Mouse (Mus musculus) megakaryocyte, embryonic 14.5 days (primary cell): ENCODE measurements around the gene Dnaja4. TPM values are rescaled to one million over a fixed set of nuclear protein-coding genes. Genes with fewer than 3 reads are reported as not detected.
A peak's percentile ranks its signal among the peaks of the same experiment; 100 is the strongest.

Experiments
- H3K27me3 ChIP-seq: replicated peaks from 2 replicates; pipeline ENCODE3; 2012; ENCODE audit warnings: inconsistent platforms
- H3K36me3 ChIP-seq: replicated peaks from 2 replicates; pipeline ENCODE3; 2012; ENCODE audit warnings: low read length, inconsistent platforms, mixed read lengths
- H3K4me1 ChIP-seq: 2 replicates; pipeline ENCODE4 v1.6.1; 2012; ENCODE audit warnings: inconsistent platforms
- H3K4me3 ChIP-seq: replicated peaks from 2 replicates; pipeline ENCODE3; 2012; ENCODE audit warnings: moderate library complexity, mild to moderate bottlenecking, inconsistent platforms
- H3K9me3 ChIP-seq: 2 replicates; pipeline ENCODE4 v1.6.1; 2012; ENCODE audit warnings: inconsistent platforms
- FLI1 ChIP-seq: IDR thresholded peaks from 2 replicates; pipeline ENCODE4 v1.6.1; 2012; ENCODE audit warnings: low read length, inconsistent platforms, mixed read lengths
- GATA1 ChIP-seq: IDR thresholded peaks from 3 replicates; pipeline ENCODE4 v1.6.1; 2012; ENCODE audit warnings: mixed read lengths, low read length, inconsistent platforms, borderline replicate concordance
- polyA plus RNA-seq: library from polyadenylated mRNA; stranded (reverse); fragments of >175 nt; gene quantifications from 2 replicates; pipeline ENCODE4 v1.2.3, GENCODE M21; 2012; ENCODE audit warnings: low replicate concordance; ENCODE audit not compliant: insufficient read depth

Dnaja4 gene
- polyA plus RNA-seq, 1 experiment, result 0.46 TPM

DNA sequence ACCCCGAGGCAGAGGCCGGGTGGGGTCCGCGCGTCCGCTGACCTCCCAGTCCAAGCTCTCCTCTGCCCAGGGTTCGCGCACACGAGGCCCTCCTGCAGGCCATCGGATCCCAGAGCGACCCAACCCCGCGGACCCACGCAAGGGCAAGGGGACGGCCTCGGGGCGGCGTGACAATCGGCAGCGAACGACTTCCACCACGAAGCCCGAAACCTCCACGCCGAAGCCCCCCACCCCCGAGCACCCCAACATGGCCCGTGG lies 343 bp downstream of the Dnaja4 start:
- H3K36me3 ChIP-seq, result no peaks in the 10 kb centered on the region
- peaks cover 93% of the 10 kb centered on the region for H3K27me3 ChIP-seq
- H3K4me1 ChIP-seq, result peaks cover 27% of the 10 kb centered on the region
- TF ChIP-seq FLI1, result no peak
- TF ChIP-seq GATA1, result no peak
- peak overlapping the region; percentile 91 for H3K4me3 ChIP-seq
- H3K9me3 ChIP-seq, result peaks cover 20% of the 10 kb centered on the region

DNA sequence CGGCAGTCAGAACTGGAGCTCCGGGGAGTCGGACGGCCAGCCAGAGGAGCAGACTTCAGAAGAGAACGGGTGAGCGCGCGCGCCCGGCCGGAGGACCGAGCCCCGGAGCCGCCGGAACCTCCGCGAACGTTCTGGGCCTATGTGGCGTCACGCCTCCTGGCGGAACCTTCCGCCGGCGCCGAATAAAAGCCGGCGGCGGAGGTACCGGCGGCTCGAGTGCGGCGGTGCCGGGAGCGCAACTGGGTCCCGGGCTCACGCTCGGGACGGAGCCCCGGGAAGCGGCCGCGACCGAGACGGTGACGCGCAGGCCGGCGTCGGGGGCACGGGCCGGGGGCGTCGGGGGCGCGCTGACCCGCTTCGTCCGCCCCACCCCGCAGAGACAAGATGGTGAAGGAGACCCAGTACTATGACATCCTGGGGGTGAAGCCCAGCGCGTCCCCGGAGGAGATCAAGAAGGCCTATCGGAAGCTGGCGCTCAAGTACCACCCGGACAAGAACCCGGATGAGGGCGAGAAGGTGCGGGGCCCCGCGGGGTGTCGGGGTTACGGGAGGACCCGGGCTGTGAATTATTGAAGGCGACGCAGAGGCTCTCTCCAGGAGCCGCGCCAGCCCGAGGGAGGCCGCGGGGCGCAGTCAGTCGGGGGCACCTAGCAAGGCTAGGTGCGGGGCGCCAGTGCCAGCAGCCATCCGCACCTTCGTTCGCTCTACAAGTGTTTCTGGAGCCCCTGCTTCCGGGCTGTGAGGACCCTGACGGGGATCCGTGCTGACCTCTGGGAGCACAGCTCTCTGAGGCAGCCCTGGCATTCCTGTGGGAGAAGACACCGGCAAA lies 886 bp downstream of the Dnaja4 start:
- Histone ChIP-seq H3K4me1 (peaks cover 30% of the 10 kb centered on the region), H3K4me3 (peak overlapping the region; percentile 91)

DNA sequence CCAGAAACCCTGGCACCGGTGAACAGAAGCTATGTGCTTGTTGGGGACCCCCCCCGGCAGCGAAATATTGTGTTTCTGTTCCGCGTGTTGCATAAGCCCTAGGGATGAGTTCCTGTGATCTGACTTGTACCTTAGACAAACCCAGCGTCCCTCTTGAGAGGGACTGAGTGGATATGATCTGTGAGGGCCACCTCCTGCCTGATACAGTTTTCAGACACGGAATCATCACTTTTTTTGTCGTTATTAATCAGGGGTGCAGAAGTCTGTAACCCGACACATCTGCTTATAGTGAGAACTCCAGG lies 1.5 kb downstream of the Dnaja4 start:
- peaks cover 90% of the 10 kb centered on the region for H3K27me3 ChIP-seq
- no peak for TF ChIP-seq GATA1
- no peak for TF ChIP-seq FLI1
- H3K4me3 ChIP-seq, result peak overlapping the region; percentile 91
- H3K36me3 ChIP-seq, result no peaks in the 10 kb centered on the region
- H3K4me1 ChIP-seq, result peaks cover 30% of the 10 kb centered on the region
- peaks cover 20% of the 10 kb centered on the region for H3K9me3 ChIP-seq

More for the DNA sequence above, 886 bp downstream of the Dnaja4 start:
- Histone ChIP-seq H3K9me3 (peaks cover 20% of the 10 kb centered on the region), H3K27me3 (peaks cover 92% of the 10 kb centered on the region), H3K36me3 (no peaks in the 10 kb centered on the region)
- no peak for TF ChIP-seq GATA1
- TF ChIP-seq FLI1, result no peak

DNA sequence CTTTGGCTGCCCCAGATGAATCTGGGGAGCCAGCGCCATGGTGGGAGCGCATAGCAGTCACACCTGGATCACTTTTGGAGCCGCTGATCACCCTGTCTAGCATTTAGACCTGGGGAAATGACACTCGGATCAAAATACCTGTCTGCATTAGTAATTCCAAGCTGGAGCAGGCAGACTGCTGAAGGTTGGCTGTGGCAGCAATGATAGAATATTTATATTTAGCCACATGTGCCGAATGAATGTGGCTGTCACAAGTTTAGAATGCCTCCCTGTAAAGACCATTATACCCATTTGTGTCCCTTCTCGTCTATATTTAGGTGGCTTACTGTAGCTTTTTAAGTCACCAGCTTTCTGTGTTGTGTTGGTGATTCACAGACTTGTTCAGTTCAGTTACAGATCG lies 2.1 kb downstream of the Dnaja4 start:
- no peak overlapping the region for H3K4me3 ChIP-seq
- H3K9me3 ChIP-seq, result peaks cover 18% of the 10 kb centered on the region
- H3K27me3 ChIP-seq, result peaks cover 87% of the 10 kb centered on the region
- H3K36me3 ChIP-seq, result no peaks in the 10 kb centered on the region
- TF ChIP-seq FLI1 (no peak), GATA1 (no peak)
- H3K4me1 ChIP-seq, result peaks cover 30% of the 10 kb centered on the region

DNA sequence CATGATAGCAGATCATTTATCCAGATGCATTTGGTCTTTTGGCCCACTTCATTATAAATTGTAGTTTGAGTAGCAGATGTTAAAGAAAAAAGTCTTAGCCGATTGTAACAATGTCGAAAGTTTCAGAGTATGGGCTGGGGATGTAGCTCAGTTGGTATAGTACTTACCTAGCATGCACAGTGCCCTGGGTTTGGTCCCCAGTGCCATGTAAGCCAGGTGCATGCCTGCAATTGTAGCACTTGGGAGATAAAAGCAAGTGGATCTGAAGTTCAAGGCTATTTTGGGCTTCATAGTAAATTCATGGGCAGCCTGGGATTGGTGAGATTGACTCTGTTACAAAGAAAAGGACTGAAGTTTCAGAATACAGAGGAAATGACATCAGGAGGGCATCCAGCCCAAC lies 3.9 kb downstream of the Dnaja4 start:
- H3K27me3 ChIP-seq, result peaks cover 74% of the 10 kb centered on the region
- H3K4me1 ChIP-seq, result peaks cover 30% of the 10 kb centered on the region
- H3K9me3 ChIP-seq, result peaks cover 9% of the 10 kb centered on the region; the same call in 1 of the 2 replicates
- TF ChIP-seq GATA1 (no peak), FLI1 (no peak)
- H3K4me3 ChIP-seq, result no peak overlapping the region
- no peaks in the 10 kb centered on the region for H3K36me3 ChIP-seq

GRCm38 (mm10) chr9:54704361-54704760 lies 5.7 kb downstream of the Dnaja4 start:
- Histone ChIP-seq H3K4me3 (no peak overlapping the region), H3K9me3 (peaks cover 4% of the 10 kb centered on the region; the same call in 1 of the 2 replicates), H3K36me3 (no peaks in the 10 kb centered on the region), H3K4me1 (peaks cover 22% of the 10 kb centered on the region), H3K27me3 (peaks cover 62% of the 10 kb centered on the region)
- TF ChIP-seq FLI1 (no peak), GATA1 (no peak)

DNA sequence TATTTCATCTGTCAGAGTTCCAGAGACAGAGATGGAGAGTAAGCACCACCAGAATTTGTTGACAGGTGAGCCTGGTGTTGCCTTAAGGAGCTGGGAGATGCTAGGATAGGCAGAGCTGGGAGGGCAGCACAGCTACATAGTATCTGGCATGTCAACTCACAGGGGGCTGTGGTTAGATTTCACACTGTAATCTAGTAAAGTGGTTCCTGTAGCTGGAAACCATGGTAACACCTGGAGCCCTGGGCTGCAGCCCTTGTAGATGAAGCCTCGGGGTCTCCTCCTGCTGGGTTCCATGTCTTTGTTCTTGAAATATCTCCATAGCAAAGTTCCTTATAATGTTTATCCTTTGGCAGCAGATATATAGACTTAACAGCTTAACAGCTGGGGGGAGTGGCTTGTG lies 6.9 kb downstream of the Dnaja4 start:
- H3K4me3 ChIP-seq, result no peak overlapping the region
- no peaks in the 10 kb centered on the region for H3K36me3 ChIP-seq
- no peak for TF ChIP-seq FLI1
- TF ChIP-seq GATA1, result no peak
- peaks cover 4% of the 10 kb centered on the region; the same call in 1 of the 2 replicates for H3K9me3 ChIP-seq
- peaks cover 50% of the 10 kb centered on the region for H3K27me3 ChIP-seq
- H3K4me1 ChIP-seq, result peaks cover 10% of the 10 kb centered on the region

DNA sequence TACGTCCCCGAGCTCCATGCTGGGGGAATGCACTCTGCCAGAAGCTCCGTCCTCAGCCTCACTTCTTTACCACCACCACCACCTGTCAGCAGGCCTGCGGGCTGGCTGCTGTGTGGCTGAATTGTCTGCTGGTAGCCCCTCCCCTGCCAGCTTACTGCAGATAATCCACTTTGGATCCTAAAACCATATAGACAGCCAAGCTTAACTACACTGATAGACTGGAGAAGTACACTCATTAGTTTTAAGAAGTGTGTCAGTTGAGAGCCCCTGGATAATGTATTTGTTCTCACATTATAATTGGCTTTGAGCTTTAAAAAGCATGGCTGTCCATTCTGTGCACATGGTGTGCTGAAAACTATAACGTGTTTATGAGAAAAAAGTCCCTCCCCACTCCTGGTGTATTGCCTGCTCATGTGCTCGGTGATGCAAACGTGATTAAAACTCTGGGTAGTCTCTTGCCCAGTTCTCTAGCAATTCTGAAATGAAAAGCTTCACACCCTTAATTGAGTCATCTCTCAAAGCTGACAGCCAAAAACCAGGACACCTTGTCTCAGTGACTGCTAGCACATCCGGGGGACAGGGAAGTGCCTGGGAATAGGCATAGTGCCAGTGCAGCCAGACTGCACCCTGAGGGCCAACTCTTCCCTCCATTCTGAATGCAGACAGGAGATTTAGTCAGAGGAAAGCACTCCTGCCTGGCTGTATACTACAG lies 8.8 kb downstream of the Dnaja4 start:
- peaks cover 16% of the 10 kb centered on the region for H3K36me3 ChIP-seq
- H3K9me3 ChIP-seq, result no peaks in the 10 kb centered on the region
- no peak for TF ChIP-seq FLI1
- no peak for TF ChIP-seq GATA1
- H3K27me3 ChIP-seq, result peaks cover 31% of the 10 kb centered on the region
- peaks cover 10% of the 10 kb centered on the region for H3K4me1 ChIP-seq
- H3K4me3 ChIP-seq, result no peak overlapping the region

GRCm38 (mm10) chr9:54708085-54708484 lies 9.4 kb downstream of the Dnaja4 start:
- H3K4me3 ChIP-seq, result no peak overlapping the region
- peaks cover 21% of the 10 kb centered on the region for H3K36me3 ChIP-seq
- H3K9me3 ChIP-seq, result no peaks in the 10 kb centered on the region
- H3K27me3 ChIP-seq, result peaks cover 25% of the 10 kb centered on the region
- TF ChIP-seq GATA1, result no peak
- no peak for TF ChIP-seq FLI1
- H3K4me1 ChIP-seq, result peaks cover 10% of the 10 kb centered on the region

DNA sequence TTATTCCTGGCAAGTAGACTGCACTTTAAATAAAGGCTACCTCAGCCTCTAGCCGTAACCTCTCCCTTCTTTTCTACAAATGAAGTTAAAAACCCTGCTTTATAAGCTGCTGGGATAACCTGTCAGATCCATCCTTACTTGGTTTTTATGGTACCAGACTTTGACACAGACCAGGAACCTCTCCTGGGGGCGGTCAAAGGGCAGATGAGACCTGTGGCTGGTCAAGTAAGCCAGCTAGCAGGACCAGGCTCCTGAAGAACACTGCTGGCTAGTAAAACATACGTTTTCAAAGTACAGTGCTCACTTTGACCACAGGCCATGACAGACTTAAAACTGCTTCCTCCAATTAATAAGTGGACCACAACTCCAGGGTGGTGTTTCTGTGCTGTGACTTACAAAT lies 17.1 kb downstream of the Dnaja4 start:
- Histone ChIP-seq H3K4me1 (no peaks in the 10 kb centered on the region), H3K27me3 (no peaks in the 10 kb centered on the region), H3K36me3 (peaks cover 98% of the 10 kb centered on the region), H3K4me3 (no peak overlapping the region), H3K9me3 (no peaks in the 10 kb centered on the region)
- no peak for TF ChIP-seq FLI1
- TF ChIP-seq GATA1, result no peak
